Mouse (Mus musculus) olfactory bulb, adult 2 months (tissue): Measurements from ENCODE around the gene Calm5.

ENCODE experiments used
- CTCF ChIP-seq: fragments of 200-500 bp; IDR thresholded peaks from 2 replicates; pipeline ENCODE4 v1.5.1; 2012; ENCODE audit warnings: low read depth, mild to moderate bottlenecking, low read length, moderate library complexity; ENCODE audit not compliant: insufficient read depth
- POLR2A ChIP-seq: fragments of 200-500 bp; IDR thresholded peaks from 2 replicates; pipeline ENCODE4 v1.6.1; 2012; ENCODE audit warnings: mild to moderate bottlenecking, low read depth, low read length, moderate library complexity; ENCODE audit not compliant: insufficient read depth

- TF ChIP-seq POLR2A: no peak
- TF ChIP-seq CTCF: no peak
Measured at GRCm38 (mm10) chr13:3805638-3806037, 48.3 kb upstream of the Calm5 start.
